Mouse (Mus musculus): ENCODE results near the gene Adgrg1. TPM values are rescaled to one million over a fixed set of nuclear protein-coding genes. Genes with fewer than 3 reads are reported as not detected.

The Adgrg1 gene
- polyA plus RNA-seq, 1 experiment from 2014 or later: 33.8 TPM

DNA sequence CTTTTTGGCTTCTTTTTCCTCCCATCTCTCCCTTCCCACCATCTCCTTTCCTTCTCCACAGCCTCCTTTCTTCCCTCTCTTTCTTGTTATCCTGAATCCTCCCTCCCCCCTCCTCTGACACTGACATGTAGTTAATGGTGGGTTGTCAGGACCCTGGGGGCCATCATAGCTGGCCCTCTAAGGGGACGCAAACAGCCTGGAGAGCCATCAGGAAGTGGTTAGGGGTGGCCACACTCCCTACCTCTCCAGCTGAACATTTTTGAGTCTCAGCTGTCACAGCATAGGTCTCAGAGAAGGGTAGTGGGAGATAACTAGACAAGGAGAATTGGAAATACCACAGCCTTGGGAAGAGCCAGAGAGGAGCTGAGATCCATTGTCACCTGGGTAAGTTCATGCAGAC is 20.0 kb downstream of the Adgrg1 start:
- Histone ChIP-seq H3K4me1 (ENCODE audit: insufficient read depth) (peaks cover 13% of the 10 kb centered on the region; the same call in 1 of the 2 replicates), H3K9me3 (ENCODE audit: low read depth, low read length) (no peaks in the 10 kb centered on the region), H3K36me3 (ENCODE audit: insufficient read depth) (no peaks in the 10 kb centered on the region), H3K9ac (no peak overlapping the region), H3K4me3 (ENCODE audit: low read depth, low read length) (no peak overlapping the region), H3K27ac (ENCODE audit: low read depth) (no peak overlapping the region), H3K27me3 (ENCODE audit: insufficient read depth, low read length) (no peaks in the 10 kb centered on the region), H3K4me2 (no peak overlapping the region)
- 54% methylated on average over 1 of the region's 1 CpGs for WGBS
- TF ChIP-seq CTCF (IDR thresholded peaks at IDR 0.05; ENCODE audit: low read depth): no peak
- no peak for DNase-seq
- ATAC-seq (ENCODE audit: insufficient read depth): no peak

DNA sequence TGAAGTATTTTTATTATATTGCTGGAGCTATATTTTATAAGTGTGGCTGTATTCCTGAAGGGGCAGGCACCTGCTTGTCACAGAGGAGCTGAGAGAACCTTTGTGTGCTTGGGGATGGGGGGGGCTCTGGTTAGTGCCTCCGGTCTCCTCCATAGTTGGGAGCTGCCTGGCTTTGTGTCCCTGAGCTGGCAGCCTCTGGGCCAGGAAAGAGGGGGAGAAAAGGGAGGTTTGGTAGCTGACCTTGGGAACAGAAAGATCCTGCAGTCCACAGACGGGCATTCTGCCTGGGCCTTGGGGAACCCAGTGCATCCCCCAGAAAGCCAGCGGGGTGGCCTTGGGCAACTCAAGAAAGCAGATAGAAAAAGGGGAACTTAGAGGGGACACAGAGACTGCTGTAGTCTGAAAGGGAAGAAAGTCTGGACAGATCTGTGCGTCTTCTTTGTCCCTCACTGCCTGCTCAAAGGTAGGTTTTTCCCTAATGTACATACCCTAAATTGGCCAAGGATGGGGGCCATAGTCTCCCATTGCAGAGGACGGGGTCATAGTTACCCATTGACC is 20.9 kb downstream of the Adgrg1 start:
- Histone ChIP-seq H3K9ac (no peak overlapping the region), H3K4me3 (ENCODE audit: low read depth, low read length) (no peak overlapping the region), H3K36me3 (ENCODE audit: insufficient read depth) (no peaks in the 10 kb centered on the region), H3K9me3 (ENCODE audit: low read depth, low read length) (no peaks in the 10 kb centered on the region), H3K4me1 (ENCODE audit: insufficient read depth) (peaks cover 16% of the 10 kb centered on the region; the same call in 1 of the 2 replicates), H3K27ac (ENCODE audit: low read depth) (no peak overlapping the region), H3K27me3 (ENCODE audit: insufficient read depth, low read length) (no peaks in the 10 kb centered on the region), H3K4me2 (no peak overlapping the region)
- DNase-seq (no peak), ATAC-seq (ENCODE audit: insufficient read depth) (no peak)
- WGBS: 85% methylated on average over 5 of the region's 5 CpGs
- no peak for TF ChIP-seq CTCF (IDR thresholded peaks at IDR 0.05; ENCODE audit: low read depth)

DNA sequence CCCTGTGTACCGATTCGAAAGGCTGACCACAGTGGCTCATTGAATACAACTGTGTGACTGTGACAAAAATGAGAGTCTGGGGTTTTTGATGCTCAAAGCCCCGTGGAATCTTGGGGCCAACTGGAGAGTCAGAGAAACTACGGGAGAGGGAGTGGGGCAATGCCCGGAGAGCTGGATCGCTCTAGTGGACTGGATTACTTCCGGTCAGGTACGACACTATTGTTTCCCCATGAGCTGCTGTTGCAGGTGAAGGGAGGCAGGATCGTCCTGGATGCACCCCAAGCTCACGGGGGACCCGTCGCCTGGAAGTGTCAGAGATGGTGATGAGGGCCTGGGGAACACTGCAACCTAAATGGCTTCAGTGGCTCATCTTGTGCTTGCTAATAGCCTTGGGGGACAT is 21.5 kb downstream of the Adgrg1 start:
- no peaks in the 10 kb centered on the region for H3K9me3 ChIP-seq (ENCODE audit: low read depth, low read length)
- TF ChIP-seq CTCF (IDR thresholded peaks at IDR 0.05; ENCODE audit: low read depth): no peak
- no peak overlapping the region for H3K27ac ChIP-seq (ENCODE audit: low read depth)
- H3K4me2 ChIP-seq: no peak overlapping the region
- H3K4me3 ChIP-seq (ENCODE audit: low read depth, low read length): no peak overlapping the region
- no peak overlapping the region for H3K9ac ChIP-seq
- H3K4me1 ChIP-seq (ENCODE audit: insufficient read depth): peaks cover 16% of the 10 kb centered on the region; the same call in 1 of the 2 replicates
- WGBS: 74% methylated on average over 12 of the region's 12 CpGs
- DNase-seq (no peak), ATAC-seq (ENCODE audit: insufficient read depth) (no peak)
- H3K36me3 ChIP-seq (ENCODE audit: insufficient read depth): no peaks in the 10 kb centered on the region
- no peaks in the 10 kb centered on the region for H3K27me3 ChIP-seq (ENCODE audit: insufficient read depth, low read length)

DNA sequence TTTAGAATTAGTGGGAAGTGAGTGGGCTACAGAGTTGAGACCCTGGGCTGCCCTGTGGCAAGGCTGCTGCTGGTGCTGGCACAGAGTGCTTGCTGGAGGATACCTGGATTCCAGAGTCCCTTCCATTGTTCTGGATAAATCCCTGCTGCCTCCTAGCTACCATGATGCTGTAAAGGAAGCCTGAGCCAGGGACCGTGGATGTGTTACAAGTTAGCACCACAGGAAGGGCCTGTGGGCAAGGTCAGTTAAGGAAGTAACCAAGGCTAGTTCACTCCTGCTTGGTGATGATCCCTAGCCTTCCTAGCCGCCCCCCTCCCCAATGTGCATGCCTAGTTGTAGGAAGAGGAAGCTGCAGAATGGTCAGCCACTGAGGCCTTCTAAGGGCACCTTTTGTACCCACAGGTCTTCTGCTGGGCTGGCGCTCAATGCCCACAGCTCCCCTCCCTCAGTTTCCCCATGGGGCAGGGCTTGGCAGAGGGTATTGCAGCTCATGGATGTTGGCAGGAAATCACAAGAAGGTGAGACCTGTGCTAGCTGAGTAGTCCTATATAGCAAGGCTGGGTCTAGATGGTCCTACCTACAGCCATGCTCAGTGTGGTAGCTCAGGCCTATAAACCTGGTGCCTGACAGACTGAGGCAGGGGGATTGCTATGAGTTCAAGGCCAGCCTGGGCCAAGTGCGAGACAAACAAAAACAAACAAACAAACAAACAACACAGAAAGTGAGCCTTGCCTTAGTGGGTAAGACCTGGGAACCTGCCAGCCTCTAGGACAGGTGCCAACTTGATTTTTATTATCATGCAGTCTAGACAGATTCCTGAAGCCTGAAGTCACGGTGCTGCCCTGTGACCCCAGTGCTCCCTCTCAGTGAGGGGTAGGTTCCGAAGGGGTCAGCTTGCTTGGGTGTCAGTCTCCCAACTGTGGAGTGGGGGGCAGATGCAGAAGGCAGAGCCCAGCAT is 22.6 kb downstream of the Adgrg1 start:
- no peaks in the 10 kb centered on the region for H3K9me3 ChIP-seq (ENCODE audit: low read depth, low read length)
- no peak overlapping the region for H3K27ac ChIP-seq (ENCODE audit: low read depth)
- peaks cover 14% of the 10 kb centered on the region; the same call in 1 of the 2 replicates for H3K4me1 ChIP-seq (ENCODE audit: insufficient read depth)
- H3K27me3 ChIP-seq (ENCODE audit: insufficient read depth, low read length): no peaks in the 10 kb centered on the region
- H3K9ac ChIP-seq: no peak overlapping the region
- TF ChIP-seq CTCF (IDR thresholded peaks at IDR 0.05; ENCODE audit: low read depth): no peak
- 65% methylated on average over 6 of the region's 6 CpGs for WGBS
- DNase-seq (no peak), ATAC-seq (ENCODE audit: insufficient read depth) (no peak)
- H3K4me2 ChIP-seq: no peak overlapping the region
- no peaks in the 10 kb centered on the region for H3K36me3 ChIP-seq (ENCODE audit: insufficient read depth)
- no peak overlapping the region for H3K4me3 ChIP-seq (ENCODE audit: low read depth, low read length)

DNA sequence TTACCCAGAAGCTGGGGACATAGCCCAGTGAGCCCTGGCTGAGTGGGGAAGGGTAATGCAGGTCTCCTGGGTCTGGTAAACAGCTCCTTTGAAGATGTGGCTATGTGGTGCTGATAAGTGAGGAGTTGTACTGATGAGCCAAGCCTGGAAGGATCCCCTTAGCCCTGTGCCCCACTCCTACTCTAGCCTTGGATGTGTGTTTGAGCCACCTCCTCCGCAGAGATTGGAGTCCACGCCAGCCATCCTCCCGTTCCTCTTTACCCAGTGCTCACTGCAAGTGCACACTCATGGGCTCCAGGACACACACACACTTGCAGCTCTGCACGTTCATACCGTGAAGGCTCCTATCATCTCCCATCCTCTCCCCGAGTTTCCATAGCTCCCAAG is 23.3 kb downstream of the Adgrg1 start:
- Histone ChIP-seq H3K9ac (no peak overlapping the region), H3K9me3 (ENCODE audit: low read depth, low read length) (no peaks in the 10 kb centered on the region), H3K4me2 (no peak overlapping the region), H3K27me3 (ENCODE audit: insufficient read depth, low read length) (no peaks in the 10 kb centered on the region), H3K36me3 (ENCODE audit: insufficient read depth) (no peaks in the 10 kb centered on the region), H3K4me1 (ENCODE audit: insufficient read depth) (peaks cover 10% of the 10 kb centered on the region; the same call in 1 of the 2 replicates), H3K27ac (ENCODE audit: low read depth) (no peak overlapping the region), H3K4me3 (ENCODE audit: low read depth, low read length) (no peak overlapping the region)
- WGBS: 56% methylated on average over 6 of the region's 6 CpGs
- DNase-seq (no peak), ATAC-seq (ENCODE audit: insufficient read depth) (no peak)
- no peak for TF ChIP-seq CTCF (IDR thresholded peaks at IDR 0.05; ENCODE audit: low read depth)

DNA sequence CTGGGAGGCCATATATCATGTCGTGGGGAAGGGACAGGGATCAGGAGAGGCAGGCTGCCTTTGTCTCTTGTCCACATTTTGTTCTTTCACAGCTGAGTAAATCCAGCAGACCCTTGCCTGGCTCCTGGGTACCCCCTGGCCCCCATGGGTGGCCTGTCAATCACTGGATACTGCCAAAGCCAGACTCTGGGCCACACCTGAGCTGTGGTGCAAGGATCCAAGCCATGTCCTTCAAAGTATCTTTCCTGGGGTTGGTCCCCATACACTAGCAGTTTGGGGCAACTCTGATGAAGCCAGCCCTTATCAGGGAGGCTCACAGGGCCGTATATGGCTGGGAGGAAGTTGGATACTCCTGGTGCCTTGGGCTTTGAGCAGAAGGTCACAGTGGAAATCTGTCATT is 23.9 kb downstream of the Adgrg1 start:
- peak overlapping the region; percentile 37; the same call in 1 of the 2 replicates for H3K27ac ChIP-seq (ENCODE audit: low read depth)
- 26% methylated on average over 2 of the region's 2 CpGs for WGBS
- no peak for ATAC-seq (ENCODE audit: insufficient read depth)

DNA sequence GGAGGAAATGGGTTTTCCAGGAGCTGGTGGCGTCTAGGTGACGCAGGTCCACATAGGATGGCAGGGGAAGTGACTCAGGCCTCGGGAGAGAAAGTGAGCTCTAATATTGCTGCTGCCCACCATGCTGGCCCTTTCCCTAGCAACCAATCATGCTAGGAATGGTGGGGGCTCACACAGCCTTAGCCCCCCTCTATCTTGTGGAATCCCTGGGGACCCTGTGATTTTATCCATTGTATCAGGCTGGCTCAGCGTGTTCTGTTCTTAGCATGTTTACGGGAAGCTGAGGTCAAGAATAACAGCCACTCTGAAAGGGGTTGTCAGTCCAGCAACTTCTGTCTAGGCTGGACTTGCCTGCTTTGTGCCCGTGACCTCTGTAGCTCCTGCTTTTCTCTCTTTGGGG is 24.5 kb downstream of the Adgrg1 start:
- Histone ChIP-seq H3K9ac (no peak overlapping the region), H3K36me3 (ENCODE audit: insufficient read depth) (peaks cover 6% of the 10 kb centered on the region), H3K4me1 (ENCODE audit: insufficient read depth) (peaks cover 7% of the 10 kb centered on the region; the same call in 1 of the 2 replicates), H3K27ac (ENCODE audit: low read depth) (peak overlapping the region; percentile 42; the same call in 1 of the 2 replicates), H3K27me3 (ENCODE audit: insufficient read depth, low read length) (no peaks in the 10 kb centered on the region), H3K4me2 (no peak overlapping the region), H3K9me3 (ENCODE audit: low read depth, low read length) (no peaks in the 10 kb centered on the region), H3K4me3 (ENCODE audit: low read depth, low read length) (no peak overlapping the region)
- DNase-seq: no peak
- WGBS: 54% methylated on average over 6 of the region's 6 CpGs
- no peak for TF ChIP-seq CTCF (IDR thresholded peaks at IDR 0.05; ENCODE audit: low read depth)
- ATAC-seq (ENCODE audit: insufficient read depth): no peak

More for the DNA sequence above, 23.9 kb downstream of the Adgrg1 start:
- peaks cover 4% of the 10 kb centered on the region for H3K36me3 ChIP-seq (ENCODE audit: insufficient read depth)
- no peak overlapping the region for H3K4me2 ChIP-seq
- peaks cover 7% of the 10 kb centered on the region; the same call in 1 of the 2 replicates for H3K4me1 ChIP-seq (ENCODE audit: insufficient read depth)
- H3K4me3 ChIP-seq (ENCODE audit: low read depth, low read length): no peak overlapping the region
- no peaks in the 10 kb centered on the region for H3K27me3 ChIP-seq (ENCODE audit: insufficient read depth, low read length)
- no peak overlapping the region for H3K9ac ChIP-seq
- no peak for DNase-seq
- TF ChIP-seq CTCF (IDR thresholded peaks at IDR 0.05; ENCODE audit: low read depth): no peak
- H3K9me3 ChIP-seq (ENCODE audit: low read depth, low read length): no peaks in the 10 kb centered on the region

Measured in lung, embryonic 14.5 days (tissue).